Mouse (Mus musculus): ENCODE measurements around the gene Ccdc71.

Gene Ccdc71

GRCm38 (mm10) chr9:108460319-108461178, at the start of gene Ccdc71:
TSS of gene Ccdc71 (plus strand) at chr9:108460527.
- peak within 1 kb of the TSS; percentile 97 for H3K4me3 ChIP-seq (replicated peaks; ENCODE audit: low read length)
- no peak for TF ChIP-seq CTCF (conservative IDR thresholded peaks at IDR 0.05; ENCODE audit: low read length)
- no peak for TF ChIP-seq POU5F1 (IDR thresholded peaks at IDR 0.05; ENCODE audit: borderline replicate concordance, low read length)
- no peak for TF ChIP-seq NANOG (IDR thresholded peaks at IDR 0.05; ENCODE audit: borderline replicate concordance, low read length)
- peaks cover 76% of the 10 kb centered on the region for H3K4me1 ChIP-seq (replicated peaks; ENCODE audit: low read depth, low read length)
- no peaks in the 10 kb centered on the region for H3K27me3 ChIP-seq (ENCODE audit: insufficient read depth, low read length)
- H3K36me3 ChIP-seq (ENCODE audit: insufficient read depth, low read length): peaks cover 38% of the 10 kb centered on the region
- H3K9me3 ChIP-seq (ENCODE audit: low read length): no peaks in the 10 kb centered on the region

- H3K9me3 ChIP-seq (ENCODE audit: low read length): no peaks in the 10 kb centered on the region
- no peaks in the 10 kb centered on the region for H3K27me3 ChIP-seq (ENCODE audit: insufficient read depth, low read length)
- no peak for TF ChIP-seq NANOG (IDR thresholded peaks at IDR 0.05; ENCODE audit: borderline replicate concordance, low read length)
- TF ChIP-seq POU5F1 (IDR thresholded peaks at IDR 0.05; ENCODE audit: borderline replicate concordance, low read length): no peak
- TF ChIP-seq CTCF (conservative IDR thresholded peaks at IDR 0.05; ENCODE audit: low read length): no peak
- H3K36me3 ChIP-seq (ENCODE audit: insufficient read depth, low read length): no peaks in the 10 kb centered on the region
- H3K4me3 ChIP-seq (replicated peaks; ENCODE audit: low read length): no peak overlapping the region
- peaks cover 5% of the 10 kb centered on the region for H3K4me1 ChIP-seq (replicated peaks; ENCODE audit: low read depth, low read length)
Observed at GRCm38 (mm10) chr9:108411381-108411942, 48.9 kb upstream of the Ccdc71 start.

- Histone ChIP-seq H3K36me3 (ENCODE audit: insufficient read depth, low read length) (no peaks in the 10 kb centered on the region), H3K4me3 (replicated peaks; ENCODE audit: low read length) (no peak overlapping the region), H3K4me1 (replicated peaks; ENCODE audit: low read depth, low read length) (peaks cover 5% of the 10 kb centered on the region), H3K9me3 (ENCODE audit: low read length) (no peaks in the 10 kb centered on the region), H3K27me3 (ENCODE audit: insufficient read depth, low read length) (no peaks in the 10 kb centered on the region)
- TF ChIP-seq POU5F1 (IDR thresholded peaks at IDR 0.05; ENCODE audit: borderline replicate concordance, low read length): no peak
- TF ChIP-seq CTCF (conservative IDR thresholded peaks at IDR 0.05; ENCODE audit: low read length): no peak
- TF ChIP-seq NANOG (IDR thresholded peaks at IDR 0.05; ENCODE audit: borderline replicate concordance, low read length): no peak
Observed at GRCm38 (mm10) chr9:108412221-108412620, 48.1 kb upstream of the Ccdc71 start.

GRCm38 (mm10) chr9:108428384-108428783, 31.9 kb upstream of the Ccdc71 start, which contains the start of gene Ccdc36:
TSS of gene Ccdc36 (minus strand) at chr9:108428484.
- Histone ChIP-seq H3K27me3 (ENCODE audit: insufficient read depth, low read length) (peaks cover 27% of the 10 kb centered on the region), H3K9me3 (ENCODE audit: low read length) (no peaks in the 10 kb centered on the region), H3K36me3 (ENCODE audit: insufficient read depth, low read length) (no peaks in the 10 kb centered on the region), H3K4me1 (replicated peaks; ENCODE audit: low read depth, low read length) (peaks cover 7% of the 10 kb centered on the region), H3K4me3 (replicated peaks; ENCODE audit: low read length) (no peak within 1 kb of the TSS)
- no peak for TF ChIP-seq POU5F1 (IDR thresholded peaks at IDR 0.05; ENCODE audit: borderline replicate concordance, low read length)
- TF ChIP-seq CTCF (conservative IDR thresholded peaks at IDR 0.05; ENCODE audit: low read length): no peak
- TF ChIP-seq NANOG (IDR thresholded peaks at IDR 0.05; ENCODE audit: borderline replicate concordance, low read length): no peak

GRCm38 (mm10) chr9:108431431-108432067, 28.8 kb upstream of the Ccdc71 start:
- H3K4me1 ChIP-seq (replicated peaks; ENCODE audit: low read depth, low read length): peaks cover 7% of the 10 kb centered on the region
- TF ChIP-seq POU5F1 (IDR thresholded peaks at IDR 0.05; ENCODE audit: borderline replicate concordance, low read length) (no peak), NANOG (IDR thresholded peaks at IDR 0.05; ENCODE audit: borderline replicate concordance, low read length) (no peak), CTCF (conservative IDR thresholded peaks at IDR 0.05; ENCODE audit: low read length) (no peak)
- no peaks in the 10 kb centered on the region for H3K36me3 ChIP-seq (ENCODE audit: insufficient read depth, low read length)
- H3K27me3 ChIP-seq (ENCODE audit: insufficient read depth, low read length): peaks cover 31% of the 10 kb centered on the region
- peak overlapping the region; percentile 67 for H3K4me3 ChIP-seq (replicated peaks; ENCODE audit: low read length)
- H3K9me3 ChIP-seq (ENCODE audit: low read length): no peaks in the 10 kb centered on the region

- Histone ChIP-seq H3K4me3 (replicated peaks; ENCODE audit: low read length) (no peak within 1 kb of the TSS), H3K9me3 (ENCODE audit: low read length) (no peaks in the 10 kb centered on the region), H3K36me3 (ENCODE audit: insufficient read depth, low read length) (no peaks in the 10 kb centered on the region), H3K4me1 (replicated peaks; ENCODE audit: low read depth, low read length) (peaks cover 11% of the 10 kb centered on the region), H3K27me3 (ENCODE audit: insufficient read depth, low read length) (peaks cover 32% of the 10 kb centered on the region)
- TF ChIP-seq CTCF (conservative IDR thresholded peaks at IDR 0.05; ENCODE audit: low read length) (no peak), NANOG (IDR thresholded peaks at IDR 0.05; ENCODE audit: borderline replicate concordance, low read length) (no peak), POU5F1 (IDR thresholded peaks at IDR 0.05; ENCODE audit: borderline replicate concordance, low read length) (no peak)
Observed at GRCm38 (mm10) chr9:108436182-108436581, 24.1 kb upstream of the Ccdc71 start, which contains the start of gene BC048562. TSS of gene BC048562 (plus strand) at chr9:108436482.

- Histone ChIP-seq H3K36me3 (ENCODE audit: insufficient read depth, low read length) (no peaks in the 10 kb centered on the region), H3K4me3 (replicated peaks; ENCODE audit: low read length) (no peak overlapping the region), H3K9me3 (ENCODE audit: low read length) (no peaks in the 10 kb centered on the region), H3K4me1 (replicated peaks; ENCODE audit: low read depth, low read length) (peaks cover 4% of the 10 kb centered on the region; the same call in 1 of the 2 replicates), H3K27me3 (ENCODE audit: insufficient read depth, low read length) (peaks cover 18% of the 10 kb centered on the region)
- no peak for TF ChIP-seq POU5F1 (IDR thresholded peaks at IDR 0.05; ENCODE audit: borderline replicate concordance, low read length)
- TF ChIP-seq NANOG (IDR thresholded peaks at IDR 0.05; ENCODE audit: borderline replicate concordance, low read length): no peak
- TF ChIP-seq CTCF (conservative IDR thresholded peaks at IDR 0.05; ENCODE audit: low read length): no peak
Observed at GRCm38 (mm10) chr9:108439176-108439575, 21.2 kb upstream of the Ccdc71 start.

GRCm38 (mm10) chr9:108440485-108440884, 19.8 kb upstream of the Ccdc71 start:
- H3K4me1 ChIP-seq (replicated peaks; ENCODE audit: low read depth, low read length): peaks cover 6% of the 10 kb centered on the region
- TF ChIP-seq NANOG (IDR thresholded peaks at IDR 0.05; ENCODE audit: borderline replicate concordance, low read length) (no peak), CTCF (conservative IDR thresholded peaks at IDR 0.05; ENCODE audit: low read length) (no peak), POU5F1 (IDR thresholded peaks at IDR 0.05; ENCODE audit: borderline replicate concordance, low read length) (no peak)
- no peaks in the 10 kb centered on the region for H3K36me3 ChIP-seq (ENCODE audit: insufficient read depth, low read length)
- no peak overlapping the region for H3K4me3 ChIP-seq (replicated peaks; ENCODE audit: low read length)
- H3K27me3 ChIP-seq (ENCODE audit: insufficient read depth, low read length): peaks cover 26% of the 10 kb centered on the region
- H3K9me3 ChIP-seq (ENCODE audit: low read length): no peaks in the 10 kb centered on the region

All from E14TG2a.4 (cell line).